Mouse (Mus musculus): ENCODE data around the gene Galnt4.

Galnt4 gene

GRCm38 (mm10) chr10:99107964-99108363 lies at the start of gene Galnt4:
Galnt4 (plus strand) TSS chr10:99108159.
- DNase-seq (ENCODE audit: low spot score in 2 of 2): no peak

GRCm38 (mm10) chr10:99060588-99060987 lies 47.4 kb upstream of the Galnt4 start:
- DNase-seq (ENCODE audit: low spot score in 2 of 2): no peak

- DNase-seq (ENCODE audit: low spot score in 2 of 2): no peak
Observed at GRCm38 (mm10) chr10:99061418-99061817, 46.5 kb upstream of the Galnt4 start.

- DNase-seq (ENCODE audit: low spot score in 2 of 2): no peak
Observed at GRCm38 (mm10) chr10:99062546-99062945, 45.4 kb upstream of the Galnt4 start.

- no peak for DNase-seq (ENCODE audit: low spot score in 2 of 2)
Observed at GRCm38 (mm10) chr10:99076113-99076895, 31.7 kb upstream of the Galnt4 start.

- no peak for DNase-seq (ENCODE audit: low spot score in 2 of 2)
Observed at GRCm38 (mm10) chr10:99078621-99079020, 29.3 kb upstream of the Galnt4 start.

- peak in 1 of 2 experiments; percentile 25 for DNase-seq (ENCODE audit: low spot score in 2 of 2)
Observed at GRCm38 (mm10) chr10:99081569-99081990, 26.4 kb upstream of the Galnt4 start.

GRCm38 (mm10) chr10:99083431-99084003 lies 24.4 kb upstream of the Galnt4 start:
- DNase-seq (ENCODE audit: low spot score in 2 of 2): no peak

- DNase-seq (ENCODE audit: low spot score in 2 of 2): peak; percentile 84 to 87
Observed at GRCm38 (mm10) chr10:99084397-99085239, 23.3 kb upstream of the Galnt4 start.

GRCm38 (mm10) chr10:99085240-99085587 lies 22.7 kb upstream of the Galnt4 start:
- DNase-seq (ENCODE audit: low spot score in 2 of 2): no peak

- no peak for DNase-seq (ENCODE audit: low spot score in 2 of 2)
Observed at GRCm38 (mm10) chr10:99086029-99086428, 21.9 kb upstream of the Galnt4 start.

GRCm38 (mm10) chr10:99089906-99090305 lies 18.1 kb upstream of the Galnt4 start:
- DNase-seq (ENCODE audit: low spot score in 2 of 2): peak in 1 of 2 experiments; percentile 2

GRCm38 (mm10) chr10:99093364-99093763 lies 14.6 kb upstream of the Galnt4 start:
- no peak for DNase-seq (ENCODE audit: low spot score in 2 of 2)

- DNase-seq (ENCODE audit: low spot score in 2 of 2): no peak
Observed at GRCm38 (mm10) chr10:99095114-99095513, 12.8 kb upstream of the Galnt4 start.

GRCm38 (mm10) chr10:99097374-99097773 lies 10.6 kb upstream of the Galnt4 start:
- DNase-seq (ENCODE audit: low spot score in 2 of 2): no peak

- no peak for DNase-seq (ENCODE audit: low spot score in 2 of 2)
Observed at GRCm38 (mm10) chr10:99105522-99105921, 2.4 kb upstream of the Galnt4 start.

GRCm38 (mm10) chr10:99106311-99106702 lies 1.7 kb upstream of the Galnt4 start:
- no peak for DNase-seq (ENCODE audit: low spot score in 2 of 2)

GRCm38 (mm10) chr10:99106703-99107631 lies 992 bp upstream of the Galnt4 start, which contains the start of gene Poc1b:
Poc1b (plus strand) TSS chr10:99107036.
- DNase-seq (ENCODE audit: low spot score in 2 of 2): peak; percentile 54 to 61

- DNase-seq (ENCODE audit: low spot score in 2 of 2): no peak
Observed at GRCm38 (mm10) chr10:99108431-99108982, 548 bp downstream of the Galnt4 start.

GRCm38 (mm10) chr10:99113533-99113932 lies 5.6 kb downstream of the Galnt4 start:
- no peak for DNase-seq (ENCODE audit: low spot score in 2 of 2)

GRCm38 (mm10) chr10:99114295-99114694 lies 6.3 kb downstream of the Galnt4 start:
- no peak for DNase-seq (ENCODE audit: low spot score in 2 of 2)

Measured in frontal cortex, postnatal 25 days (tissue).